Mouse (Mus musculus): ENCODE data around the gene Ackr2. TPM values are rescaled to one million over a fixed set of nuclear protein-coding genes. Genes with fewer than 3 reads are reported as not detected.
A peak's percentile ranks its signal among the peaks of the same experiment; 100 is the strongest.

The Ackr2 gene
- not detected in 2 replicates for total RNA-seq (2017)

DNA sequence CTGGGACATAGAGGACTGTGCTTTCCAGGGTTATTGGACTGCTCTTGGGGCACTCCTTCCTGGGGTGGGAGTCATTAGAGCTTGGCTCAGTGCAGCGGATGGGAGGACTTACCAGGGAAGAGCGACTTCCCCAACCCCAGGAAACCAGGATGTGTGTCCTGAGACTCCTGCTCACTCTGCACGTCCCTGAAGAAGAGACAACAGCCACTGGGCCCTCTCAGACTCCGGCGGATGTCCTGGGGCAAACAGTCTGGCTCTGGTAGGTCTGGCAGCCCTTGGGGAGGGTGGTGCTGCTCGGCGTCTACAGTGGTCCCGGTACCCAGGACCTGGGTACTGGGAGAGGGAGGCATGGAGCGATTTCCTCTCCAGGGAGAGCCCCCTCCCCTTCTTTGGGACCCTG lies at the start of gene Ackr2:
Gene Ackr2 (plus strand): TSS at position 111 of the 400 bp plus-strand sequence.
- no peak for ATAC-seq (replicated peaks in 1 of 2; ENCODE audit: insufficient read depth in 1 of 2, low FRiP score in 2 of 2, low TSS enrichment in 1 of 2, low read depth in 1 of 2, poor library complexity in 2 of 2, severe bottlenecking in 2 of 2)

DNA sequence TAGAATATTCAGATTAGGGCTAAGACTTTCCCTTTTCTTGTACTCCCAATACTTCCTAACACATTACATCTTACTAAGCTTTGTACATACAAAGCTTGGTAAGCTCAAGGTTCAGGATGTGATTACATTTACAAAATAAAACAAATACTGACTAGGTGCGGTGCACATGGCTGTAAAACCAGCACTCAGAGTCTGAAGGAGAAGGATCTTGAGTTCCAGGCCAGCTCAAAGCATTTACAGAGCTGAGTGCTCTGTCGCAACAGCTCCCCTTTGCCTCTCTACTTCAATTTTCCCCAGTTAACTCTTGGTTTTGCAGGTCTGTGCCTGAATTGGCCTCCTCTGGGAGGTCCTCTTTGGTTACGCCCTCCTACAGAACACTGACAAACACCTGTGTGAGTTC lies 43.9 kb upstream of the Ackr2 start:
- ATAC-seq (replicated peaks in 1 of 2; ENCODE audit: insufficient read depth in 1 of 2, low FRiP score in 2 of 2, low TSS enrichment in 1 of 2, low read depth in 1 of 2, poor library complexity in 2 of 2, severe bottlenecking in 2 of 2) = no peak

DNA sequence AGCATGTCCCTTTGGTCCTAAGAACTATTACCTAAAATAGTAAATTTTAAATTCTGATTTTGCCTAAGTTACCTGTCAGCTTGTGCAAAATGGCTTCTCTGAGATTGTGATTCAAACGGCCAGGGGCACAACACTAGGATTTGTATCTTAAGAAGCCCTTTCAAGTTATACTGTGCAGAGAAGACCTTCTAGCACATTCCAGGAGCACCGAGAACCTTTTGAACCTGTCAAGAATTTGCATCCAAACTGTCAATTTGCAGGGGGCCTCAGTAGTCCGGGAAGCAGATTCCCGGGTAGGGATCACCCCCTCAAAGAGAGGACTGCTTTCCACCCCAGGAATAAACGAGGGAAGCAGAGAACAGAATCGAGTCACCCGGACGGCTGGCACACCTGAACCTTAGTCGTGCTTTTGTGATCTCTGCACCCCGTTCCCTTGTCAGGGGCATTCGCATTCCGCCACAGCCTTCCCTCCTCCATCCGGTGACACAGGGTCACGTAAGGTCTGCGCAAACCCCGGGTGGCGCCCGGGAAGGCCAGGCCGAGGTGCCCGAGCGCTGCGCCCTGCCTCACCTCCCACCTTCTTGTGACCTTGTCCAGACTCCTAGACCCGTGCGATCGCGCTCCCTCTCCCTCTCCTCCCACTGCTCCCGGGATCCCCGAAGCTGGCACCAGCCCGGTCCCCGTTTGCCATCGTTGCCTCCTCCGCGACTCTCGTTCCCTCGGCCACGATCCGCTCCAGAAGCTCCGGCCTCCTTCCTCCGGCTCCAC lies 41.3 kb upstream of the Ackr2 start:
- ATAC-seq (replicated peaks in 1 of 2; ENCODE audit: insufficient read depth in 1 of 2, low FRiP score in 2 of 2, low TSS enrichment in 1 of 2, low read depth in 1 of 2, poor library complexity in 2 of 2, severe bottlenecking in 2 of 2) = no peak; a peak in 1 of 4 replicates

DNA sequence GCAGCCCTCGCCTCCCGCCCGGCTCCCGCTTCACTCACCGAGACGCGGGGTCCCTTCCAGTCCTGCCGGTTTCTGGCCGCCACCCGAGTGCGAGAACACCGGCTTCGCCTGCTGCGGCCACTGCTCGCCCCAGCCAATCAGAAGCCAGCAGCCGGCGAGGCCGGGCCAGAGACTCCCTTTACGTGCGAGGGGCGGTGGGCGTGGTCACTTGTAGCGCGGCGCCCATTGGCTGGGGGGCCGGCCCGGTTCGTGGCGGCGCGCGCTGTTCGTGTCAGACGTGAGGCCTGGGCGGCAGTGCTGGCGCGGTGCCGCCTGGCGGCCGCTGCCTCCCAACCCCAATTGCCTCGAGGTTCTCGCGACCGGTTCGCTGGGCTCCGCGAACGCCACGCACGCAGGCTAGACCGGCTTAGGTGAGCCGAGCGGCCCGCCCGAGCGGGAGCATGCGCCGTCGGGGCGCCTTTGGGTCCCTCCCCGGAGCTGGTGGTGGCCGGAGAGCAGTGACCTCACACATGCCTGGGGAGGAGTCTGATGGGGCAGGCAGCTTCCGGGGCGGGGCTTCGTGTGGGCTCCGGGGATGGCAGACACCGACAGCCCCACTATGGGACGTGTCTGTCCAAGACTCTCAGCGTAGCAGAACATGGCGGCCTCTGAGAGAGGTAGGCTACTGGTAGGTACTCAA lies 40.5 kb upstream of the Ackr2 start:
- ATAC-seq (replicated peaks in 1 of 2; ENCODE audit: insufficient read depth in 1 of 2, low FRiP score in 2 of 2, low TSS enrichment in 1 of 2, low read depth in 1 of 2, poor library complexity in 2 of 2, severe bottlenecking in 2 of 2) = peak; percentile 92 to 93

DNA sequence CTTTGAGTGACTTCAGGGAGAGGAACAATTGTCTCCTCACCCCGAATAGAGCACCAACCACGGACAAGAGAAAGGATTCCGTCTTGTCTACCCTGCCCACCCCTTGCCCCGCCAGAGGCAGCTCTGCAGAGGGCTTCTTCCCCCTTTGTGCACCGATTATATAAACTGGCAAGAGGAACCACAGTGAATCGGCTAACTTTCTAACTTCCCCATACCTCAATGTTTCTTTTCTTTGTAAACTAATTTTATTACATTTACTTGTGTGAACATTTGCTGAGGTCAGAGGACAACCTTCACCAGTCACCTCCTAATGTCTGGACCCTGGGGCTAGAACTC lies 40.0 kb upstream of the Ackr2 start, which contains the start of gene Higd1a:
Gene Higd1a (minus strand): TSS at position 210 of the 336 bp plus-strand sequence.
- peak; percentile 55 to 63 for ATAC-seq (replicated peaks in 1 of 2; ENCODE audit: insufficient read depth in 1 of 2, low FRiP score in 2 of 2, low TSS enrichment in 1 of 2, low read depth in 1 of 2, poor library complexity in 2 of 2, severe bottlenecking in 2 of 2)

DNA sequence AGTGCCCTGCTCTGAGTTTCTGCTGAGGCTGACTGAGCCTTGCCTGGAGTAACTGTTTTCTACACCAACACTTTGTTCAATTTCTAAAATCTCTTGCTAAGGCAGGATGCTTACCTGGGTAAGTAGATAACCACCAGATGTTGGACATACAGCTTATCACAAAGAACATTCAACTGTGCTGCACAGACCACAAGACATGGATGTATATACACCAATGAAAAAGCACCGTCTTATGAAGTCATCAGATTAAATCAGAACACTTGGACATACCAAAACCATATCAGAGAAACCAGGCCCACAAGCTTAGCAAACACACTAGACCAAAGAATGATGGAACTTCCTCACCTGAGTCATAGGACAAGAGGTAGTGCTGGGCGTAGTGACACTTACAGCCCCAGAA lies 38.8 kb upstream of the Ackr2 start:
- no peak for ATAC-seq (replicated peaks in 1 of 2; ENCODE audit: insufficient read depth in 1 of 2, low FRiP score in 2 of 2, low TSS enrichment in 1 of 2, low read depth in 1 of 2, poor library complexity in 2 of 2, severe bottlenecking in 2 of 2)

DNA sequence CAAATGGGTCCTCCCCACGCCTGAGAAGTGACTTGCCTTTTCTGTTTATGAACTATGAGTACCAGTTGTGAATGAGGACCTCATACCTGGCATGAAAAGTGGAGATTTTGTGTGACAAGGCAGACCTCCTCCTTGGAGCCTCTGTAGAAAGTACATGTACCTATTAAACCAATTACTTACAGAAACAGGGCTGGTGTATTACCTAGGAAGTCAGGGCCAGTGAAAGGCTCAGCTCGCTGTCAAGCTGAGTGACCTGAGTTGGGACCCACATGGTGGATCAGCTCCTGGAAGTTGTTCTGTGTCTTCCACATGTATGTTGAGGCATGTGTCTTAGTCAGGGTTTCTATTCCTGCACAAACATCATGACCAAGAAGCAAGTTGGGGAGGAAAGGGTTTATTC lies 37.2 kb upstream of the Ackr2 start:
- ATAC-seq (replicated peaks in 1 of 2; ENCODE audit: insufficient read depth in 1 of 2, low FRiP score in 2 of 2, low TSS enrichment in 1 of 2, low read depth in 1 of 2, poor library complexity in 2 of 2, severe bottlenecking in 2 of 2) = no peak

DNA sequence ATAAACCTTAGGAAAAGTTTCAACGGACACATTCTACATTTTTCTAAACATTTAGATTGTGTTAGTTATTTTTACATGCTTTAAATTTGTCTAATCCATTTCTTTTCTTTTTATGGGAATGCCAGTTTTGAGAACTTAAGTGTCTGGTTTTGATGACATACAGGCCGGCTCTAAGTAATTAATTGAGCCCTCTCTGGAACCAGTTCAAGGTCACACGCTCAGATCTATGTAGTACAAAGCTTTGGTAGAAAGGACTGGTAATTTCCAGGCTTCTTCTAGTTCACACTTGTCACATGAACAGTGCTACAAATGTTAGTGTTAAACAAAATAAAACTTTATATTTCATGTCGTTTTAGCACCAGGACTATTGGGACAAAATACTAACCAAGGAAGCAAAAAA lies 33.3 kb upstream of the Ackr2 start:
- ATAC-seq (replicated peaks in 1 of 2; ENCODE audit: insufficient read depth in 1 of 2, low FRiP score in 2 of 2, low TSS enrichment in 1 of 2, low read depth in 1 of 2, poor library complexity in 2 of 2, severe bottlenecking in 2 of 2) = no peak

DNA sequence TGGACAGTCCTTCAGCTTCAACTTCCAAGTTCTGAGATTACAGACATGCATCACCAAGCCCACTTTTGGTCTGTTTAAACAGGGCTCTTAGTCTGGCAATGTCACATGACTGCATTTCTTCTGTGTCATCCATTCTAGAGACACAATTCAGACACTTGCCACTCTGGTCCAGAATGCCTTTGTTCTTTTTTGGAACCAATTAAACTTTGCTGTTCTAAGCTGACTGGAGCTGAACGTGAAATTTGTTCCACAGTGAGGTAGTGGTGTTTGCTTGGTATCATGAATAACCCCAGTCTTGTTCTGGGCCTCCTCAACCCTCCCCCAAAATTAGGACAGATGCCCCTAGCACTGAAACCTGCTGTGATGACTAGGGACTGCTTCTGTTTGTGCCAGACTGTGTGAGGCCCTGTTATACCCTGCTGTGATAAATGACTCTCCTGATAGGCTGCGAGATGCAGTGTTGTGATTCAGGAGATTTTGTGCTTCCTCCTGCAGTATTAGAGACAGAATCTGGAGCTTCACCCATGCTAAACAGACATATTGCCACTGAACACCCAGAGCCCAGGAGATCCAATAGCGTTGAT lies 32.6 kb upstream of the Ackr2 start:
- ATAC-seq (replicated peaks in 1 of 2; ENCODE audit: insufficient read depth in 1 of 2, low FRiP score in 2 of 2, low TSS enrichment in 1 of 2, low read depth in 1 of 2, poor library complexity in 2 of 2, severe bottlenecking in 2 of 2) = no peak

DNA sequence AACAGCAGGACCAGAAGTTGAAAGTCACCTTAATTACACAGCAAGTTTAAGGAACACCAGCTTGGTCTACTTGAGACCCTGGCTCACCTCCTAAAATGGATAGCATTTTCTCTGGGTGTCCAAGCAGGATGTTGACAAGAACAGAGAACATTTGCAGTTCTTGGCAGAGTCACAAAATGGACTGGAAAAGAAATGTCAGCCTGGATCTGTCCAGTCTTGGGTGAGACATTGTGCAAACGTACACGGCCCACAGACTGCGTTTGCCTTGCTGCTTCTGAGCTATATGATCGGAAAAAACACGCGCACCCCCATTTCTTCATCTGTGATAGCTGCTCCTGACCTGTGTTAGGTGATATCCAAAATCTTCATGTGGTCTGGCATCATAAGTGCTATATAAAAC lies 30.5 kb upstream of the Ackr2 start:
- no peak for ATAC-seq (replicated peaks in 1 of 2; ENCODE audit: insufficient read depth in 1 of 2, low FRiP score in 2 of 2, low TSS enrichment in 1 of 2, low read depth in 1 of 2, poor library complexity in 2 of 2, severe bottlenecking in 2 of 2)

DNA sequence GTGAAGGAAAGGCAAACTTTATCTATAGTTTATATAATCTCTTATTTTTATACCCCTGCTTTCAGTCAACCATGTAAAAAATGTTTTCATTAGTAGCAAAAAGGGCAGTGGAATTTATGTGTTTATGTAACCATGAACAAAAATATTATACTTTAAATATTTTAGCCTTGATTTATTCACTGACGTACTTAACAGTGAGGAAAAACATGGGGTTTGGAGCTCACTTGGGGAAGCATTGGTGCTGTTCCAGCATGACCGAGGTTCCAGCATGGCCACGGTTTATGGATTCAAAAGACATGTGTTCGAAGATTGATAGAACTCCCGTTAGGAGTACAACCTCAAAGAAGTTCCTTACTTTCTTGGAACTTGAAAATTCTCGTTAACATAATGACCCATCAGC lies 29.9 kb upstream of the Ackr2 start:
- ATAC-seq (replicated peaks in 1 of 2; ENCODE audit: insufficient read depth in 1 of 2, low FRiP score in 2 of 2, low TSS enrichment in 1 of 2, low read depth in 1 of 2, poor library complexity in 2 of 2, severe bottlenecking in 2 of 2) = no peak

DNA sequence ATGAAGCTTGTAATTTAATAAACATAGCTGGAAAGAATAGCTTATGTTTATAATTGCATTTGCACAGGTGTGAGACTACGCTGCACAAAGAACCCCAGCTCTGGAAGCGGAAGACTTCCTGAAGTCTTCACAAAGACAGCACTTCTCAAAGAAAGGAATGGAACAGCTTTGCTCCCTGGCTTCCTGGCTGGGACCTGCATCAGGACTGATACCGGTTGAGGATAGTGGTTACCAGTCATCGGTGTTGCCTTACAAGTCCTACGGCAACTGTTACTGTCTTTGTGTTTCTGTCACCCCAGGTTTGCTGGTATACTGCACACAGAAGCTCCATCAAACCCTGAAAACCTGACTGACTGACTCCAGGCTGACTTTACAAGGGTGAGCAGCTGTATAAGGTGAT lies 28.7 kb upstream of the Ackr2 start:
- ATAC-seq (replicated peaks in 1 of 2; ENCODE audit: insufficient read depth in 1 of 2, low FRiP score in 2 of 2, low TSS enrichment in 1 of 2, low read depth in 1 of 2, poor library complexity in 2 of 2, severe bottlenecking in 2 of 2) = no peak

DNA sequence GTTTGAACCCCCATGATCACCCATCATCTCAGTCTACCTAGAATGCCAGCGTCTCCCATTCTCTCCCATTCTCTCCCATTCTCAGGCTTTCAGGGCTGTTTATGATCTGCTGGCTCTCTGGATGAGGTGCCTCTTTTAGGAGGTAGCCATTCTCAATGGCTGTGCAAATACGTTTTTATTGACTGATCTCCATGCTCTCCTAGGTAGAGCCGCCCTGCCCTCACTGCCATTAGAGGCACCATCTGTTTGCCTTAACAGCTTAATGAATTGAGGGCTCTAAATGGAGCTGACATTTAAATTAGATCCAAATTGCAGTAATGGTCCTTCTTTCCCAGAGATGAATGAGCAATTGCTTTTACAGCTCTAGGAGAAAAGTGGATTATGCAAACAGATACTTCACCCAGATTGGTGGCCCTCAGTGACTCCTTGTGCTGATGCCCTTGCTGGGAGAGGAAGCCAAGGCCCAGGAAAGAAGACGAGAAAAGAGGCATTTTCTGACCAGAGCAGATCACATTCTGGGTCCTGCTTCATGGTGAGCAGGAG lies 28.1 kb upstream of the Ackr2 start:
- ATAC-seq (replicated peaks in 1 of 2; ENCODE audit: insufficient read depth in 1 of 2, low FRiP score in 2 of 2, low TSS enrichment in 1 of 2, low read depth in 1 of 2, poor library complexity in 2 of 2, severe bottlenecking in 2 of 2) = no peak

DNA sequence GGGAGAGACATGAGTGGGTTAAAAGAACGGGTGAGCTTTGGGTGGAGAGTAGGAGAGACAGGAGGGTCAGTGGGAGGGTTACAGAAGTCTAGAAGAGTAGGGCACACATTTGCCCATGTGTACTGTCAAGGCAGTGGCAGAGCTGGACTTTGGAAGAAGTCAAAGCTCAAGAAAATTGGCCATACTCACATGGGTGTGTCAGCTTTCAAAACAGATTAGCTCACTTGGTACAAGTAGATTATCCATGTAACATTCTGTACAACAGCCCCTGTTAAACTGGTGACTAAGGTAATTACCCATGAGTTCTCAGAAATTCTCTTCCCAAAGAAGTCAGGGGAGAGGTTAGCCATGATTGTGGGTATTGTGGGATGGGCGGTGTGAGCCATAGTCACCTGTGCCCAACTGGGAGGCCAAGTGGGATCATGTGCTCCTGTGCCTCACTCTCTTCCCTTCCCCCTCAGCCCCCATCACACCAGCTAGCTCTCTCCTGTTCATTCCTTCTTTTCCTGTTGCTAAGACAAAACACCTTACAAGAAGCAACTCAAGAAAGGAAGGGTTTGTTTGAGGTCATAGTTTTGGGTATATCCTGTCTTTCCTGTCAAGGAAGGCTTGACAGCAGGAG lies 26.0 kb upstream of the Ackr2 start:
- ATAC-seq (replicated peaks in 1 of 2; ENCODE audit: insufficient read depth in 1 of 2, low FRiP score in 2 of 2, low TSS enrichment in 1 of 2, low read depth in 1 of 2, poor library complexity in 2 of 2, severe bottlenecking in 2 of 2) = no peak

DNA sequence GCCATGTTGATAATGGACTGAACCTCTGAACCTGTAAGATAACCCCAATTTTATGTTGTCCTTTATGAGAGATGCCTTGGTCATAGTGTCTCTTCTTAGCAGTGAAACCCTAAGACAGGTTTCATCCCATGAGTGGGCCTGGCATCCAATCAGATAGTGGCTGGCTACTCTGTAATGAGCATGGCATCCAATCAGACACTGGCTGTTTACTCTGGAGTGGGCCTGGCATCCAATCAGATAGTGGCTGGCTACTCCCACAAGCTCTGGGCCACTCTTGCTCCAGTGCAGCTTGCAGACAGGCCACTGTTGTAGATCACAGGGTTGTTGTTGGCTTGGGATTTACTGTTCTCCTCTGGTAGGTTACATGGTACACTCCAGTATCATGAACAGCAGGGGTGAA lies 24.6 kb upstream of the Ackr2 start:
- ATAC-seq (replicated peaks in 1 of 2; ENCODE audit: insufficient read depth in 1 of 2, low FRiP score in 2 of 2, low TSS enrichment in 1 of 2, low read depth in 1 of 2, poor library complexity in 2 of 2, severe bottlenecking in 2 of 2) = no peak

DNA sequence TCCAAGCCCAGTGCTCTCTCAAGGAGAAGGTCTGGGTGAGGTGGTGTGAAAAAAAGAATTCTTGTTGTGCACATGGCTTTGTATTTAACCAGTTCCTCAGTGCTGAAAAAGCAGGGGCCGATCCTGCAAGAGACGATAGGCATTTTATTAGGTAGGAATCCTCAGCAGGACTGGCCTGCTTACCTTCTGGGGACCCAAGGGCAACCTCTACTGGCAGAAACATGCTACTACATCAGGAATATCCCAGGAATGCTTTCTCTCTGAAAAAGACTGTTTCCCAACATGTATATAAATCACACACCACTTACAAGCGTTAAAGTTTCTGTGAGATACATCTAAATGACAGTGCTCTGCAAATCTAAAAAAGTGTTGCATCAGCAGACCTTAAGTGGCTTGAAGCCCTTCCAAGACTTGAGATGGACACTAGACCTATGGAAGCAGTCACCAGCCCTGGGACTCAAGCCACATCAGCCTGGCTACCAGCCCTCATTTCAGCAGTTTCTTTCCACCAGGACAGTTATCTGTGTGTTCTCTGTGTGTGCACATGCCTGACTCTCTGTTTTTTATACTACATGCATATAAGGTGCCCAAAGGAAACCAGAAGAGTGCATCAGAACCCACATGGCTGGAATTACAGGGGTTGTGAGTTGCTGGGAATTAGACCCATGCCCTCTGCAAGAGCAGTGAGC lies 21.0 kb upstream of the Ackr2 start:
- 0 out of 4 replicates have a peak, but pooled peaks of 1 of the 2 experiments have one; percentile 51 for ATAC-seq (replicated peaks in 1 of 2; ENCODE audit: insufficient read depth in 1 of 2, low FRiP score in 2 of 2, low TSS enrichment in 1 of 2, low read depth in 1 of 2, poor library complexity in 2 of 2, severe bottlenecking in 2 of 2)

DNA sequence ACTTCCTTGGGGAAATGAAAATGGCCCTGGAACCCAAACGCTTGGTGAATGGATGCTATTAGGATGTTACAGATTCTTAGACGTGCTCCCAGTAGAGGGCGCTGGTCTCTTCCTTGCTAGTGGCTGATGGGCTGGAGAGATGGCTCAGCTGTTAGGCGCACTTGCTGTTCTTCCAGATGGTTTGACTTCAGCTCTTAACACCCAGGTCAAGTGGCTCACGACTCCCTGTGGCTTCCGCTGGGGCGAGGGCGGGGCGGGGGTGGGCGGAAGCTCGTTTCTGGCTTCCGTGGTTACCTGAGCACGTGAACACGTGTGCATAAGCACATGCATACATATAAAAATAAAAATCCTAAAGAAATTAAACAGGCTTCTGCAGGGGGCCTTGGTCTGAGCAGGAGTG lies 17.3 kb upstream of the Ackr2 start:
- ATAC-seq (replicated peaks in 1 of 2; ENCODE audit: insufficient read depth in 1 of 2, low FRiP score in 2 of 2, low TSS enrichment in 1 of 2, low read depth in 1 of 2, poor library complexity in 2 of 2, severe bottlenecking in 2 of 2) = peak; percentile 79 to 81

Data from hematopoietic stem cell, adult 5-6 weeks (primary cell).